Mouse (Mus musculus) MEL (cell line): ENCODE results near the gene Gpr75. TPM values are rescaled to one million over a fixed set of nuclear protein-coding genes. Genes with fewer than 3 reads are reported as not detected.

Source experiments
- DNase-seq: peaks from one replicate; pipeline ENCODE4 v3.0.0; 2011; ENCODE audit warnings: low read depth, low spot score
- H3K27ac ChIP-seq: 2 replicates; pipeline ENCODE4 v1.5.1; 2012; ENCODE audit warnings: low read depth, mild to moderate bottlenecking, control low read depth, low read length, moderate library complexity; ENCODE audit not compliant: control insufficient read depth
- H3K27me3 ChIP-seq, 2 experiments: fragments of 150-350 bp in 1 of 2; sonication (generic) in 1 of 2; 2 replicates each; pipeline ENCODE4 v1.6.1; 2012; ENCODE audit warnings: low read length in 2 of 2, mild to moderate bottlenecking in 2 of 2, improper control_type of control experiment in 1 of 2, moderate library complexity in 1 of 2; ENCODE audit not compliant: insufficient read depth in 2 of 2, control insufficient read depth in 1 of 2
- H3K36me3 ChIP-seq, 2 experiments: 2 replicates each; pipeline ENCODE4 v1.6.1; 2012 to 2014; ENCODE audit warnings: low read length in 2 of 2, improper control_type of control experiment in 1 of 2, inconsistent platforms in 1 of 2, mild to moderate bottlenecking in 1 of 2; ENCODE audit not compliant: insufficient read depth in 2 of 2, control insufficient read depth in 1 of 2
- H3K4me1 ChIP-seq, 2 experiments: fragments of 150-350 bp in 1 of 2; sonication (generic) in 1 of 2; 2 replicates each; pipeline ENCODE4 v1.6.1; 2012; ENCODE audit warnings: low read length in 2 of 2, improper control_type of control experiment in 1 of 2, mild to moderate bottlenecking in 1 of 2; ENCODE audit not compliant: insufficient read depth in 2 of 2, control insufficient read depth in 1 of 2
- H3K4me3 ChIP-seq, 2 experiments: fragments of 150-350 bp in 1 of 2; sonication (generic) in 1 of 2; 2 replicates each; pipeline ENCODE4 v1.5.1; 2012; ENCODE audit warnings: low read depth in 2 of 2, low read length in 2 of 2, mild to moderate bottlenecking in 2 of 2, moderate library complexity in 2 of 2, control low read depth in 1 of 2, improper control_type of control experiment in 1 of 2; ENCODE audit not compliant: control insufficient read depth in 1 of 2, insufficient read depth in 1 of 2
- H3K79me2 ChIP-seq: 2 replicates; pipeline ENCODE4 v1.6.1; 2012; ENCODE audit warnings: mild to moderate bottlenecking, low read length, moderate library complexity; ENCODE audit not compliant: control insufficient read depth, poor library complexity, insufficient read depth
- H3K9ac ChIP-seq: 2 replicates; pipeline ENCODE4 v1.6.1; 2012; ENCODE audit warnings: low read depth, mild to moderate bottlenecking, control low read depth, low read length, moderate library complexity; ENCODE audit not compliant: control insufficient read depth, poor library complexity, severe bottlenecking
- H3K9me3 ChIP-seq: fragments of 150-350 bp; sonication (generic); replicated peaks from 2 replicates; pipeline ENCODE4 v1.6.1; 2012; ENCODE audit warnings: mild to moderate bottlenecking, low read length, improper control_type of control experiment, moderate library complexity; ENCODE audit not compliant: insufficient read depth
- CHD1 ChIP-seq: IDR thresholded peaks from 2 replicates; pipeline ENCODE4 v1.6.1; 2012; ENCODE audit warnings: low read depth, mild to moderate bottlenecking, inconsistent platforms, low read length, improper control_type of control experiment
- CHD2 ChIP-seq: IDR thresholded peaks from 2 replicates; pipeline ENCODE4 v1.6.1; 2011; ENCODE audit warnings: low read length, improper control_type of control experiment
- E2F4 ChIP-seq: IDR thresholded peaks from 2 replicates; pipeline ENCODE4 v1.6.1; 2011; ENCODE audit warnings: low read depth, low read length, improper control_type of control experiment, borderline replicate concordance
- ELF1 ChIP-seq: IDR thresholded peaks from 2 replicates; pipeline ENCODE4 v1.6.1; 2014; ENCODE audit warnings: low read depth, mild to moderate bottlenecking, inconsistent platforms, low read length, improper control_type of control experiment, moderate library complexity
- EP300 ChIP-seq, 2 experiments: IDR thresholded peaks; 2 replicates each; pipeline ENCODE4 v1.6.1; 2011; ENCODE audit warnings: improper control_type of control experiment in 2 of 2, low read length in 2 of 2, low read depth in 1 of 2, mild to moderate bottlenecking in 1 of 2
- ETS1 ChIP-seq: IDR thresholded peaks from 2 replicates; pipeline ENCODE4 v1.6.1; 2012; ENCODE audit warnings: low read depth, mild to moderate bottlenecking, inconsistent platforms, low read length, improper control_type of control experiment, moderate library complexity
- GABPA ChIP-seq: IDR thresholded peaks from 2 replicates; pipeline ENCODE4 v1.6.1; 2012; ENCODE audit warnings: low read depth, mild to moderate bottlenecking, inconsistent platforms, low read length, improper control_type of control experiment, moderate library complexity
- GATA1 ChIP-seq: IDR thresholded peaks from 2 replicates; pipeline ENCODE4 v1.6.1; 2011; ENCODE audit warnings: low read depth, low read length, improper control_type of control experiment
- JUND ChIP-seq: IDR thresholded peaks from 2 replicates; pipeline ENCODE4 v1.6.1; 2011; ENCODE audit warnings: low read depth, mild to moderate bottlenecking, improper control_type of control experiment, low read length
- MAFK ChIP-seq: IDR thresholded peaks from 2 replicates; pipeline ENCODE4 v1.6.1; 2011; ENCODE audit warnings: low read depth, mild to moderate bottlenecking, low read length, improper control_type of control experiment, borderline replicate concordance
- MAX ChIP-seq: IDR thresholded peaks from 2 replicates; pipeline ENCODE4 v1.6.1; 2011; ENCODE audit warnings: low read length, improper control_type of control experiment
- MAZ ChIP-seq: IDR thresholded peaks from 2 replicates; pipeline ENCODE4 v1.6.1; 2012; ENCODE audit warnings: low read depth, mild to moderate bottlenecking, inconsistent platforms, low read length, improper control_type of control experiment
- MEF2A ChIP-seq: IDR thresholded peaks from 2 replicates; pipeline ENCODE4 v1.6.1; 2014; ENCODE audit warnings: low read depth, mild to moderate bottlenecking, inconsistent platforms, low read length, improper control_type of control experiment; ENCODE audit not compliant: poor library complexity, insufficient replicate concordance, severe bottlenecking; ENCODE audit errors: extremely low read depth
- MXI1 ChIP-seq: IDR thresholded peaks from 2 replicates; pipeline ENCODE4 v1.6.1; 2011; ENCODE audit warnings: mild to moderate bottlenecking, low read depth, low read length, improper control_type of control experiment
- MYB ChIP-seq: IDR thresholded peaks from 2 replicates; pipeline ENCODE4 v1.6.1; 2011; ENCODE audit warnings: mild to moderate bottlenecking, low read depth, low read length, improper control_type of control experiment
- NELFE ChIP-seq: IDR thresholded peaks from 2 replicates; pipeline ENCODE4 v1.6.1; 2011; ENCODE audit warnings: low read depth, low read length, improper control_type of control experiment
- POLR2AphosphoS2 ChIP-seq: IDR thresholded peaks from 2 replicates; pipeline ENCODE4 v1.6.1; 2011; ENCODE audit warnings: low read length, improper control_type of control experiment
- POLR2AphosphoS5 ChIP-seq: IDR thresholded peaks from 2 replicates; pipeline ENCODE4 v1.6.1; 2012; ENCODE audit warnings: low read depth, borderline replicate concordance, mild to moderate bottlenecking, inconsistent platforms, low read length, moderate library complexity, mixed read lengths
- RAD21 ChIP-seq: IDR thresholded peaks from 2 replicates; pipeline ENCODE4 v1.6.1; 2011; ENCODE audit warnings: mild to moderate bottlenecking, low read depth, low read length, improper control_type of control experiment
- RCOR1 ChIP-seq: IDR thresholded peaks from 2 replicates; pipeline ENCODE4 v1.6.1; 2012; ENCODE audit warnings: low read depth, mild to moderate bottlenecking, inconsistent platforms, low read length, improper control_type of control experiment
- SIN3A ChIP-seq: IDR thresholded peaks from 2 replicates; pipeline ENCODE4 v1.6.1; 2012; ENCODE audit warnings: low read length, improper control_type of control experiment, inconsistent platforms
- SMC3 ChIP-seq: IDR thresholded peaks from 2 replicates; pipeline ENCODE4 v1.6.1; 2011; ENCODE audit warnings: low read depth, low read length, improper control_type of control experiment
- TBP ChIP-seq: IDR thresholded peaks from 2 replicates; pipeline ENCODE4 v1.8.0; 2011; ENCODE audit warnings: low read depth, low read length, improper control_type of control experiment
- TCF12 ChIP-seq: IDR thresholded peaks from 2 replicates; pipeline ENCODE4 v1.6.1; 2014; ENCODE audit warnings: low read depth, mild to moderate bottlenecking, inconsistent platforms, low read length, improper control_type of control experiment, moderate library complexity
- USF1 ChIP-seq: IDR thresholded peaks from 2 replicates; pipeline ENCODE4 v1.6.1; 2014; ENCODE audit warnings: low read depth, mild to moderate bottlenecking, inconsistent platforms, low read length, improper control_type of control experiment, moderate library complexity
- ZC3H11A ChIP-seq: IDR thresholded peaks from 2 replicates; pipeline ENCODE4 v1.6.1; 2012; ENCODE audit warnings: low read depth, mild to moderate bottlenecking, inconsistent platforms, low read length, improper control_type of control experiment
- ZKSCAN1 ChIP-seq: IDR thresholded peaks from 2 replicates; pipeline ENCODE4 v1.6.1; 2012; ENCODE audit warnings: low read depth, mild to moderate bottlenecking, inconsistent platforms, low read length, improper control_type of control experiment, moderate library complexity
- ZMIZ1 ChIP-seq: IDR thresholded peaks from 2 replicates; pipeline ENCODE4 v1.6.1; 2012; ENCODE audit warnings: low read depth, mild to moderate bottlenecking, inconsistent platforms, low read length, improper control_type of control experiment, moderate library complexity
- polyA plus RNA-seq, 2 experiments: library from polyadenylated mRNA; stranded (reverse) in 1 of 2; unstranded in 1 of 2; fragments of >175 nt in 1 of 2; fragments of >200 nt in 1 of 2; gene quantifications; 2 replicates each; pipeline versions ENCODE4 v1.2.1 to v1.2.4; 2012; ENCODE audit warnings: low replicate concordance in 2 of 2, low read depth in 1 of 2; ENCODE audit not compliant: insufficient read length in 2 of 2, insufficient read depth in 1 of 2, missing spikeins in 1 of 2
- total RNA-seq: library from RNA; depleted of rRNA; stranded (reverse); fragments of 300-350 nt; gene quantifications from 2 replicates; pipeline ENCODE4 v1.2.3, GENCODE M21; 2012

The Gpr75 gene
- total and polyA plus RNA-seq, 3 experiments, result 0.08 TPM; not detected in 1

GRCm38 (mm10) chr11:30888153-30888552, 3.0 kb downstream of the Gpr75 start:
- no peaks in the 10 kb centered on the region for H3K79me2 ChIP-seq
- H3K9ac ChIP-seq, result no peak overlapping the region

DNA sequence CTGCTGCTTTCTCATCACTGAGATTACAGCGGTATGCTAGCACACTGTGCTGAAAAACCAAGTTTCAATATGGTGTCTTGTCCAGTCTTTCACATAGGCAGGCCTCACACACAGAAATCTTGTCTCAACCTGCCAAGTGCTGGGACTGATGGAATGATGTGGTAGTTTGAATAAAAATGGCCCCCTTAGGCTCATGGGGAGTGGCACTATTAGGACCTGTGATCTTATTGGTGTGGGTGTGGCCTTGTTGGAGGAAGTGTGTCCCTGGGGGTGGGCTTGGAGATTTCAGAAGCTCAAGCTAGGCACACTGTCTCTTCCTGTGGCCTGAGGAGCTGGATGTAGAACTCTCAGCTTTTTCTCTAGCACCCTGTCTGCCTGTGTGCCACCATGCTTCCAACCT, 11.0 kb downstream of the Gpr75 start:
- Histone ChIP-seq H3K27me3 (no peaks in the 10 kb centered on the region), H3K27ac (no peak overlapping the region), H3K36me3 (no peaks in the 10 kb centered on the region), H3K9me3 (no peaks in the 10 kb centered on the region), H3K9ac (no peak overlapping the region), H3K4me3 (no peak overlapping the region), H3K4me1 (no peaks in the 10 kb centered on the region), H3K79me2 (no peaks in the 10 kb centered on the region)
- no peak for TF ChIP-seq EP300 (IDR thresholded peaks at IDR 0.05; ENCODE audit: low read depth in 1 of 2, low read length in 2 of 2)
- no peak for TF ChIP-seq MXI1
- no peak for TF ChIP-seq ETS1
- no peak for TF ChIP-seq POLR2AphosphoS5
- TF ChIP-seq MAFK, result no peak
- no peak for TF ChIP-seq NELFE
- no peak for TF ChIP-seq TBP
- TF ChIP-seq E2F4, result no peak
- no peak for TF ChIP-seq ZMIZ1
- no peak for TF ChIP-seq USF1
- TF ChIP-seq GATA1, result no peak
- TF ChIP-seq ELF1, result no peak
- no peak for TF ChIP-seq CHD2
- no peak for TF ChIP-seq TCF12
- TF ChIP-seq MYB, result no peak
- TF ChIP-seq JUND, result no peak
- TF ChIP-seq POLR2AphosphoS2, result no peak
- TF ChIP-seq MAX, result no peak
- no peak for TF ChIP-seq SMC3
- no peak for TF ChIP-seq ZC3H11A
- DNase-seq, result no peak

More at GRCm38 (mm10) chr11:30888153-30888552, 3.0 kb downstream of the Gpr75 start:
- no peaks in the 10 kb centered on the region for H3K9me3 ChIP-seq
- H3K4me3 ChIP-seq, result no peak overlapping the region
- DNase-seq, result no peak
- H3K4me1 ChIP-seq, result no peaks in the 10 kb centered on the region
- TF ChIP-seq MEF2A (no peak), POLR2AphosphoS2 (no peak), SIN3A (no peak), MAZ (no peak), GABPA (no peak), MYB (no peak), ETS1 (no peak), TCF12 (no peak), CHD1 (no peak), MAFK (no peak), ZKSCAN1 (no peak), RAD21 (no peak), ZMIZ1 (no peak), GATA1 (no peak), RCOR1 (no peak), NELFE (no peak)
- H3K27ac ChIP-seq, result no peak overlapping the region
- H3K27me3 ChIP-seq, result no peaks in the 10 kb centered on the region
- no peaks in the 10 kb centered on the region; a peak in 1 of 4 replicates for H3K36me3 ChIP-seq
